Comparison of ENCODE assay signal across 7 mouse cellular contexts in the genomic region with DNA sequence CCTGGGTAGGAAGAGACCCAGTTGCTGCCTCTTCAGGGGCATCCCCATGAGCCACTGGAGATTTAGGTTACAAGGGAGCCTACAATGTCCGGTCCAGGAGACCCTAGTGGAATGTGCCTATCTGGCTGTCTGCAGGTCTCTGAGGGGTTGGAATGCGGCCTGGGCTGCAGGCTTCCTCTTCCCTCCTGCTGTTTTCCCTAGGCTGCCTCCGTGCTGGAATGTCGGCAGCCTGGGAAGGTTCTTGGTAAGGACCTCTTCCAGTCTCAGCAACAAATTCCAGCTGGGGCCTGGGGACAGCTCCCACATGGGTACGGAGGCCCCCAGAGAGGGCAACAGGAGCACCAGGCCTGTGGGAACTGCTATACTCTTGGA. TPM values are rescaled to one million over a fixed set of nuclear protein-coding genes. Genes with fewer than 3 reads are reported as not detected.
A peak's percentile ranks its signal among the peaks of the same experiment; 100 is the strongest.
DNase-seq lines count a peak whose midpoint lies in the region; ATAC-seq and TF ChIP-seq lines count a peak whose summit lies in the region.

No protein-coding gene starts in this region.

- H3K27me3 ChIP-seq in spleen, adult 2 months (ENCODE audit: control insufficient read depth, insufficient read depth, low read length), result no peaks in the 10 kb centered on the region
- no peaks in the 10 kb centered on the region for H3K27me3 ChIP-seq in forebrain, embryonic 12.5 days
- no peaks in the 10 kb centered on the region for H3K27me3 ChIP-seq in thymus, adult 2 months (ENCODE audit: control insufficient read depth, insufficient read depth, low read length)

- no peak for ATAC-seq in forebrain, embryonic 12.5 days (ENCODE audit: low FRiP score)

- no peaks in the 10 kb centered on the region for H3K36me3 ChIP-seq in spleen, adult 2 months (ENCODE audit: control insufficient read depth, insufficient read depth, low read length)
- H3K36me3 ChIP-seq in forebrain, embryonic 12.5 days (replicated peaks), result peaks cover 5% of the 10 kb centered on the region; the same call in 1 of the 2 replicates
- H3K36me3 ChIP-seq in thymus, adult 2 months (ENCODE audit: control insufficient read depth, insufficient read depth, low read length), result no peaks in the 10 kb centered on the region

- H3K27ac ChIP-seq in spleen, adult 2 months (ENCODE audit: insufficient read depth, low read length), result peak overlapping the region; percentile 73
- 0 out of 2 replicates have a peak overlapping the region, but pooled peaks have one; percentile 61 for H3K27ac ChIP-seq in forebrain, embryonic 12.5 days
- no peak overlapping the region; the same call in 1 of the 2 replicates for H3K27ac ChIP-seq in thymus, adult 2 months (ENCODE audit: control insufficient read depth, insufficient read depth, low read length)

- TF ChIP-seq CTCF in spleen, adult 2 months (IDR thresholded peaks at IDR 0.05; ENCODE audit: extremely low read depth, insufficient read depth, insufficient read length, insufficient replicate concordance), result no peak
- no peak for TF ChIP-seq CTCF in thymus, adult 2 months (IDR thresholded peaks at IDR 0.05; ENCODE audit: borderline replicate concordance, control insufficient read depth, extremely low read depth, insufficient read depth, low read length, poor library complexity)

- peaks cover 8% of the 10 kb centered on the region; the same call in 1 of the 2 replicates for H3K4me1 ChIP-seq in spleen, adult 2 months (ENCODE audit: control insufficient read depth, insufficient read depth, insufficient read length)
- H3K4me1 ChIP-seq in forebrain, embryonic 12.5 days, result peaks cover 40% of the 10 kb centered on the region
- H3K4me1 ChIP-seq in thymus, adult 2 months (replicated peaks; ENCODE audit: control insufficient read depth, insufficient read depth, low read length), result peaks cover 53% of the 10 kb centered on the region

- H3K4me3 ChIP-seq in spleen, adult 2 months (ENCODE audit: extremely low read depth, insufficient read depth, insufficient read length), result no peak overlapping the region
- H3K4me3 ChIP-seq in forebrain, embryonic 12.5 days (replicated peaks), result no peak overlapping the region
- H3K4me3 ChIP-seq in thymus, adult 2 months (ENCODE audit: control insufficient read depth, insufficient read depth, low read length), result no peak overlapping the region

- TF ChIP-seq POLR2A in spleen, adult 2 months (IDR thresholded peaks at IDR 0.05; ENCODE audit: low read depth, low read length), result no peak
- TF ChIP-seq POLR2A in thymus, adult 2 months (IDR thresholded peaks at IDR 0.05; ENCODE audit: control insufficient read depth, extremely low read depth, insufficient read depth, low read length, poor library complexity), result no peak

- H3K9ac ChIP-seq in forebrain, embryonic 12.5 days, result no peak overlapping the region

- H3K4me2 ChIP-seq in forebrain, embryonic 12.5 days, result no peak overlapping the region

- WGBS in spleen, adult 2 months, result 77% methylated on average over 5 of the region's 5 CpGs
- WGBS in forebrain, embryonic 12.5 days, result 24% methylated on average over 5 of the region's 5 CpGs
- WGBS in thymus, adult 2 months, result 87% methylated on average over 5 of the region's 5 CpGs

- no peak for DNase-seq in spleen, adult 2 months (ENCODE audit: low read depth in 1 of 2, low spot score in 2 of 2)
- DNase-seq in spleen, adult 12 weeks (ENCODE audit: low spot score), result no peak
- DNase-seq in kidney, postnatal 14 days, result peak; percentile 72
- no peak for DNase-seq in urinary bladder, postnatal 25 days (ENCODE audit: low spot score)
- DNase-seq in adrenal gland, postnatal 10 days, result no peak
- DNase-seq in thymus, adult 2 months, result no peak

- H3K9me3 ChIP-seq in forebrain, embryonic 12.5 days, result no peaks in the 10 kb centered on the region

RNA-seq across cellular contexts. Expression of a gene that starts 2.2 kb away (rescaled TPM):
- polyA plus RNA-seq in spleen, adult 2 months (2012; rRNA removed), result not detected in 2 replicates
- 2.1 and 2.9 TPM in 2 replicates for polyA plus RNA-seq in forebrain, embryonic 12.5 days (2016; fragmentation: Nextera tagmentation; extraction: Ambion mirVana)
- not detected for total RNA-seq in adrenal gland, postnatal 10 days (2021)
- polyA plus RNA-seq in thymus, adult 2 months (2012; rRNA removed), result not detected in 2 replicates

RNA-seq across cellular contexts. Expression of a gene that starts 22.3 kb away (rescaled TPM):
- polyA plus RNA-seq in spleen, adult 2 months (2012; rRNA removed), result 52.3 and 54.5 TPM in 2 replicates
- 49.4 and 56.7 TPM in 2 replicates for polyA plus RNA-seq in forebrain, embryonic 12.5 days (2016; fragmentation: Nextera tagmentation; extraction: Ambion mirVana)
- 10 to 100 TPM; 53.9 to 80.1 TPM for total RNA-seq in adrenal gland, postnatal 10 days (2021)
- polyA plus RNA-seq in thymus, adult 2 months (2012; rRNA removed), result 105 and 122 TPM in 2 replicates
